Mouse (Mus musculus): ENCODE measurements around the gene Hspb7.

Gene Hspb7

DNA sequence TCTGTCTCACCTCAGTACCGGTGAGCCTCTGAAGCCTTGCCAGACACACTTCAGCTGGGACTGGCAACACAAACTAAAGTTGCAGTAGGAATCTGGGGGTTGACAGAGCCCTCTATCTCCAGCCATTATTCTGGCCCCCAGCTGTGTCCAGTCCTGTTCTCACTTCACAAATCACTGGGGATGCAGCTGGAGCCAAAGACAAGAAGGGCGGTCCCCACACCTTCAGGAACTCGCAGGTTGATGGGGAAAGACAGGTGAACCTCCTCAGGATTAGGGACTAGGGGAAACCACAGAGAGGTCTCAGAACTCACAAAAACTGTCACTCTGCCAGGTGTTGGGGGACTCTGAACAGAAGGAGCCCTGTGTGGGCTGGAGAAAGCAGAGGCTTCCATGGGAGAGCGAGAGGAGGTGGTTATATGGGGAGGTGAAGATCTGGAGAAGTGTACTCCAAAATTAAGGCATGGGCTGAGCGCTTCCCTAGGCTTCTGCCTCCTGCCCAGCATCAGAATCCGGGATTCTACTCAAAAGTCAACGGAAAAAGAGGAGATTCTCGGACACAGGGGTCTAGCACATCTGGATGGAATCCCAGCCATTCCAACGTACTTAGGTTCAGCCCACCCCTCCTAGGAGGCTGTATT is at the start of gene Hspb7:
TSS of gene Hspb7 (plus strand) at position 588 of the 638 bp plus-strand sequence.
- in situ Hi-C loops (cut with MboI, MseI): no loop called here

GRCm38 (mm10) chr4:141372426-141372825 is 48.2 kb upstream of the Hspb7 start:
- in situ Hi-C loops (cut with MboI, MseI): no loop called here

DNA sequence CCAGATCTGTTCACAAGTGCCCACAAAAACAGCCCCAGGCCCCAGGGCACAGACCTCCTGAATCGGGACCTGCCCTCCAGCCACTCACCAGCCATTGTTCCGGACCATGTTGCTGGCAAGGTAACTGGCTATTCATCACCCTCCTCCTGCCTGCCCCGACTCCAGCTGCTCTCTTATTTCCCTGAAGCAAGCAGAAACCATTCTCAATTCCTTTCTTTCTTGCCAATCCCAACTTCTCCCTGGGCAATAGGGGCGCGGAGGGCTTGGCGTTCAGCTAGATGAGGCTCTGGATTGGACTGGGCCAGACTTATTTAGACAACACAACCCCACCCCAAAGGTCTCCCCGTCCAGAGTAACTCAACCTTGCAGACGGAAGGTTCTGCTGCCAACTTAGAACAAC is 40.9 kb upstream of the Hspb7 start:
- in situ Hi-C loops (cut with MboI, MseI): no loop called here

DNA sequence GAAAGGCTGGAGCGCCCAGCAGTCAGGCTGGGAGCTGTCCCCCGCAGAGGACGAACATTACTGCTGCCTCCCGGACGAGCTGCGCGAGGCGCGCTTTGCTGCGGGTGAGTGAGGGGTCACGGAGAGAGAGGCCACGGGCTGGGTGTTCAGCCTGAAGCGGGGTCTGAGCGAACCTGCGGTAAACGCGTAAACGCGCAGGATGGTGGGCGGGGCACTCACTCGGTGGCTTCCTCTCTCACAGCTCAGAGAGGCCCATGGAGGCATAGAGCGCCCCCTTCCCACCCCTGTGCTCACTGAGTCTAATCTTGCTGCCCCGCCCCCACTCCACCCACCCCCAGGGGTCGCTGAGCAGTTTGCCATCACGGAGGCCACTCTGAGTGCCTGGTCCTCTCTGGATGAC is 38.2 kb upstream of the Hspb7 start:
- in situ Hi-C loops (cut with MboI, MseI): no loop called here

DNA sequence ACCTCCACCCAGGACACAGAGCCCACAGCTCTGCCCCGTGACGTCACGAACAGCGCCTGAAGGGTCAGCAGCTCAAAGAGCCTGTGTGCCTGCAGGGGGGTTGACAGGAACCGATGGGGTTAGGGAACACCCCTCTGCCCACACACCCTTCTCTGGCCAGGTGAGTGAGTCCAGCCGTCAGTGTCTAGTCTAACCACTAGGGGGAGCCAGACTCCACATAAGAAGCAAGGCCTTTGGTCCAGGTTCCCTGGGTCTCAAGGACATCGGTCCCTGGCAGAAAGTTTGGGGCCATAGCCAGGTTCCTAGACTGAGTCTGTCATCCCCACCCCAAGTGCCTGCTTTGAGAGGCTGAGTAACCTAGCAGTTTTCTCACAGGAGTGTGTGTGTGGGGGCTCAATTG is 35.3 kb upstream of the Hspb7 start:
- in situ Hi-C loops (cut with MboI, MseI): no loop called here

DNA sequence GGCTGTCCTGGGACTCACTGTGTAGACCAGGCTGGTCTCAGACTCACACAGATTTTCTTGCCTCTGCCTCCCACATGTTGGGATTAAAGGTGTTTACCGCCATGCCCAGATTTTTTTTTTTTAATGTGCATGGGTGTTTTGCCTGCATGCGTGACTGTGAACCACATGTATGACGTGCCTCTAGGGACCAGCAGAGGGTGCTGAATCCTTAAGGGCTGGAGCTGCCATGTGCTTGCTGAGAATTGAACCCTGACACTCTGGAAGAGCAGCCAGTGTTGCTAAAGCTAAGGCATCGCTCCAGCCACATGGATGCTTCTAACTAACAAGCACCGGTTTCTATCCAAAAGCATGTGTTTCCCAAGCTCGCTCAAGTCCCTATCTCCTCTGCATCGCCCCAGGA is 34.4 kb upstream of the Hspb7 start:
- in situ Hi-C loops (cut with MboI, MseI): no loop called here

DNA sequence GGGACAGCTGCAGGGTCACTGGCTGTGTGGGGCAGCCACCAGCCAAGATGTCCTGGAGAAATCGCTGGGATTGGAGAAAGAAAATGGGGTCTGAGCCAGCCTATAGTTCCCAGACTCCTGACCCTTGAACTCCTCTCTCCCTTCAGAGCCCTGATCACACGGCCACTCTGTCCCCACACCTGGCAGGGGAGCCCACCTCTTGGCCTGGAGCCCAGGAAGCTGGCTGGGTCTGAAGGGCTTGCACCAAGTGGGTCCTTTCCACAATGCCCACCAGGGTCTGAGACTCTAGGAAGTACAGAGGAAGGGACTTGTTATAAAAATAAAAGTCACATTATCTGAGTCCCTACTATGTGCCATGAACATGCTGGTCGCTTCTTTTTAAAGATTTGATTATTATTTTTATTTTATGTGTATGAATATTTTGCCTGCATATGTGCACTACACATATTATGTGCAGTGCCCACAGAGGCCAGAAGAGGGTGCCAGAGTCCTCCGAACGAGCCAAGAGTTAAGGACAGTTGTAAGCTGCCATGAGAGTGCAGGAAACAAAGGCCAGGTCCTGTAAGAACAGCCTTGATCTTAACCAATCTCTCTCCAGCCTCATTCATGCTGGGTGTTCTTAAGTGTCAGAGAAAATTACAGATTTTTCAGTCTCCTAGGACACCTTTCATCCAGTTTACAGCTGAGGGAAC is 33.3 kb upstream of the Hspb7 start:
- in situ Hi-C loops (cut with MboI, MseI): no loop called here

DNA sequence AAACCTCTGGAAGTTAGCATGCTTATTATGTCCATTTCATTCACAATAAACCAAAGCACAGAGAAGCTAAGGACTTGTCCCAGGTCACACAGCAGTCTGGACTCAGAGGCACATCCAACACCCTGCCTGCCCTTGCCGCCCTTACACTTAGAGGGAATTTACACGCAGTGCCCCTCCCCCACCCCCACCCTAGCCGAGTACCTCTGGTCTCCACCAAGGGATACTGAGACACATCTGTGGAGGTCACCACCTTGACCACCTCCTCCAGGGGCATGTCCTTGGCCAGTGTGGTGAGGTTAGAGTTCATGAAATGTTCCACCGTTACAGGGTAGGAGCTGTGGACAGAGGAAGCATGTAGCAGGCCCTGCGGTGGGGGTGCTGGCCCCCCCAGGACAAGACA is 32.6 kb upstream of the Hspb7 start:
- in situ Hi-C loops (cut with MboI, MseI): no loop called here

GRCm38 (mm10) chr4:141389366-141390150 is 31.0 kb upstream of the Hspb7 start:
- in situ Hi-C loops (cut with MboI, MseI): no loop called here

DNA sequence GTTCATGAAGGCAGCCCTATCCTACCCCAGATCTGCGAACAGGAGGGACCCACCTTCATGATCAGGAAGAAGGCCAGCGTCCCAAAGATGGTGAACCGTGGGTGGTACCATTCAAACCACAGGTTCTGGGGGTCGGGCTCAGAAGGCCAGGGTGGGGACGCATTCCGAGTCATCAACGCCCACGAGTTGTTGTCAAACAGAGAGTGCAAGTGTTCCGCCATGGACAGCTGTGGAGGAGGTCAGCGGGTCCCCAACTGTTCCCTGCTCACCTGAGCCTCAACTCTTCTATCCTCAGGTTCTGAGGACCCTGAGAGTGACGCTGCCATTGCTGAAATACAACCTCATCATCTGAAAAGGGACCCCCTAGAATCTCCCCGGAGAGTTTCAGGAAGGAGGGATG is 29.3 kb upstream of the Hspb7 start:
- in situ Hi-C loops (cut with MboI, MseI): no loop called here

DNA sequence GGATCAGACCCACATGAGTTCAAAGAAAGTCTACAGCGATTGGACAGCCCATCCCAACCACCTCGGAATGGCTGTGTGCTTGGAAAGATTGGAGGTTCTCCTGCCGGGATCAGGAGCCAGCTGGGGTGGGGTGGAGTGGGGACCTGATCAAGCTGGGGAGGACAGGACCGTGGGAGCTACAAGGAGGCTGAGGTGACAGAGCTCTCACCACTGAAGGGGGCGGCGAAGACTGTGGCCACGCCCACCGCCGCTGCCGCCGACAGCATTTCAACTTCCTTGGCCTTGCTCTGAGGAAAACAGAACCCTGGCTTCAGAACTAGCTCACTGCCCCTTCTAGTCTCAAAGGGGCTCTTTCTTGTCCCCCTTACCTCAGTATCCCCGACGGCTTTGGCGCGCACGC is 25.8 kb upstream of the Hspb7 start:
- in situ Hi-C loops (cut with MboI, MseI): no loop called here

DNA sequence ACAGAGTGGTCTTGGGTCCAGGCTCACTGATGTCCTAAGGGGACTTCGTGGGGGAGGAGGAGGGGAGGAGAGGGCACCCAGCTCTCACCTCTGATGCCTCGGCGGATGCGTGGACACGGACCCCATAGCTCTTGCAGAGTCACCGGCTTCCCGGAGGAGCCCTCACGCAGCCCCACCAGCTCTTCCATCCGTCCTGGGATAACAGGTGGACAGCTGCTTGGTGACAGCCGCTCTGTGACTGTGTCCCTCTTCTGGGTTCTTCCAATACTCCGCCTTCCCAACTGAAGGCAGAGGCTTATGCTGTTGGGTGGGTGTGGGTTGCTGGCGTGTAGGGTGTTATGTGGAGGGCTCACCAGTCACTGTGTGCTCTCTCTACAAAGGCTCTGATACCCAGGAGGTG is 22.7 kb upstream of the Hspb7 start:
- in situ Hi-C loops (cut with MboI, MseI): no loop called here

- in situ Hi-C loops (cut with MboI, MseI): no loop called here
Measured at GRCm38 (mm10) chr4:141398545-141398944, 22.0 kb upstream of the Hspb7 start, which contains the start of gene Clcnka. Clcnka (minus strand) TSS chr4:141398724.

- in situ Hi-C loops (cut with MboI, MseI): no loop called here
Measured at GRCm38 (mm10) chr4:141400171-141400570, 20.4 kb upstream of the Hspb7 start.

DNA sequence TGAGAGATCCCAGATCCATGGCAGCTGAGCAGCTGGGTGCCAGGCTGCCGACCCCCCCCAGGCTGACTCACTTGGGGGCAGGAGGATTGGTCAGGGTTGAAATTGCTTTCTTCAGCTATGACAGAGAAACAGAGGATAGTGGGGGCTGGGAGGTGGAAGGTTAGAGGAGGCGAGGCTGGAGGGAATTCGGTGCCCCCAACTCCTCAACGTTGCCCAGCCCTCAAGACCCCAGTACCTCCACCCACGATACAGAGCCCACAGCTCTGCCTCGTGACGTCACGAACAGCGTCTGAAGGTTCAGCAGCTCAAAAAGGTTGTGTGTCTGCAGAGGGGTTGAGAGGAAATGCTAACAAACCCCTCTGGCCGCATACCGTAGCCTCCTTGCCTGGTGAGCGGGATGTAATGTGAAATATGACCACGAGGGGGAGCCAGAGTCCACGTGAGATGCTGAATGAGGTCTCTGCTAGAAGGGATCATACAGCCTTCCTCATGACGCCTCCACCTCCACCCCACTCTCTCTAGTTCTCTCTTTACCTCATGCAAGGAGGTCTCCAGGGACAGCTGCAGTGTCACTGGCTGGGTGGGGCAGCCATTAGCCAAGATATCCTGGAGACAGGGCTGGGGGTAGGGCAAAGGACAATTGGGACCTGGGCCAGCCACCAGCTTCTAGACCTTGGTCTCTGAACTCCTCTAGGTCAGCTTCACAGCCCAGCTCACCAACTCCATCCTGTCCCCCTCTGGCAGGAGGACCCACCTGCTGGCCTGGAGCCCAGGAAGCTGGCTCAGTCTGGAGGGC is 15.9 kb upstream of the Hspb7 start:
- in situ Hi-C loops (cut with MboI, MseI): loop anchor here (5.0 kb wide), 2 partner anchors 43 to 168 kb away; no protein-coding TSS in a partner anchor

- in situ Hi-C loops (cut with MboI, MseI): loop anchor here (5.0 kb wide), 2 partner anchors 42 to 167 kb away; no protein-coding TSS in a partner anchor
Measured at GRCm38 (mm10) chr4:141405314-141405622, 15.3 kb upstream of the Hspb7 start.

DNA sequence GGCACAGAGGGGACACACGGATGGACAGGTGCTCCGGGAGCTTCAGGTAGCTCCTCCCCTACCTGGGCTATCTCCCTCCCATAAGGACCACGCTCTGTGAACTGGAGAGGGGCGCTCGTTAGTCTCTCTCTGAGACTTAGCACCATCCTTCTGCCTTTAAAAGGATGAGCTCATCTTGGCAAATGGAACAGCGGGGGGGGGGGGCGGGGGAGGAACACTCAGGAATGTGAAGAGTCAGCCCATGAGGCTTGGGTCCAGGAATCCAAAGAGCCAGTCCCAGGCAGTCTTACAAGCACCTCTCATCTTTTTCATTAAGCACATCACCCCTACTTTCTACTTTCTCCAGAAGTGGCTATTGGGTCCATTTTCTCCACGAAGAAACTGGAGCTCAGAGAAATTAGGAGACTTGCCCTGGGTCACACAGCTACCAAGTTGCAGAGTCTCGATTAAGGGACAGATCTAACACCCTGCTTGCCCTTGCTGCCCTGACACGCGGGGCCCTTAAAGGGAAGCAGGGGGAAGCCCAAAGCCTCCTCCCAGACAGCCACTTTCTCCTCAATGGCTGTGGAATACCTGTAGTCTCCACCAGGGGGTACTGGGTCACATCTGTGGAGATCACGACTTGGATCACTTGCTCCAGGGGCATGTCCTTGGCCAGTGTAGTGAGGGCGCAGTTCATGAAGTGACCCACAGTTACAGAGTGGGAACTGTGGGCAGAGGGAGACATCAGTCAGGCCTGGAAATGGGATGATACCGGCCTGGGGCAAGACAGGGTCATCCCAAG is 13.9 kb upstream of the Hspb7 start:
- in situ Hi-C loops (cut with MboI, MseI): loop anchor here (5.0 kb wide), 2 partner anchors 41 to 166 kb away; no protein-coding TSS in a partner anchor

DNA sequence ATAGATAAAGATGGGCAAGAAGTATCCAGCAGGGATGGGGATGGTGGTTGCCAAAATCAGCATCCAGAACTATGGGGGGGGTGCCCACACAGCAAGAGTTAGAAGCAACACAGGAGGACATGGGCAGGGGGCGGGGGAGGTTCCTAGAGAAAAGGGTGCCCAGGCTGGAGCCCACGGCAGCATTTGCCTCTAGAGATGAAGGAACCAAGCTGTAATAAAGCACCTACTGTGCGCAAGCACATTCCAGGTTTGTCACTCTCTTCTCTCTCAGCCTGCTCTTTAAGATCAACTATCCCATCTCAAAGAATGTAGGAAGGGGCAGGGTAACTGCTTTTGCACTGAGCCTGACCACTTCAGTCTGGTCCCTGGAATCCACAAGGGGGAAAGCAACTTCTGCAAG is 12.0 kb upstream of the Hspb7 start:
- in situ Hi-C loops (cut with MboI, MseI): loop anchor here (5.0 kb wide), 2 partner anchors 39 to 164 kb away; no protein-coding TSS in a partner anchor

- in situ Hi-C loops (cut with MboI, MseI): no loop called here
Measured at GRCm38 (mm10) chr4:141411430-141411992, 9.1 kb upstream of the Hspb7 start.

DNA sequence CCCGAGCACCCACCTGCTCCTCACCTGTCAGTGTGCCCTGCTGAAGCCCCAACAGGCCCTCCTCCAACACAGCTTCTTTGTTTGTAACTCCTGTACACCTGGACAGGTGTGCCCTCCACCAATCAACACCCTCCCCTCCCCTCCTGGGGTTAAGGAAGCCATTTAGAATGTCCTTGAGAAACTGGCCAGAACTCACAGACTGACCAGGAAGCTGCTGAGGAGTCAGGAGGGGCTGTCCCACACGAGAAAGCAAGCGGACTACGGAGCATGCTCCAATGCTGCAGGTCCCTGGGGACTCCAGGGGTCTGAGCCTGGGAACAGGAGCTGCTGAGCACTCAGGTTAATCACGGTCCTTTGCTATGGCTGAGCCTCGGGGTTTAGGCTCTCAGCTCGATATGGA is 4.7 kb upstream of the Hspb7 start, which contains the start of gene Clcnkb:
TSS of gene Clcnkb (minus strand) at position 91 of the 400 bp plus-strand sequence.
- in situ Hi-C loops (cut with MboI, MseI): no loop called here
